Mouse (Mus musculus) heart, postnatal 25 days (tissue): Measurements from ENCODE around the gene Rad51. TPM values are rescaled to one million over a fixed set of nuclear protein-coding genes. Genes with fewer than 3 reads are reported as not detected.

Source experiments
- DNase-seq: peaks from one replicate; pipeline ENCODE4 v3.0.0; 2022; ENCODE audit warnings: low spot score
- intact Hi-C: fragments of 180-260 bp; cut with DNase I; formaldehyde crosslinking; loops from one replicate; pipeline ENCODE4 v1.15.1; 2025
- total RNA-seq, 2 experiments: library from RNA; stranded (reverse); gene quantifications; 2 replicates each; pipeline ENCODE4 v1.2.3; 2021

The Rad51 gene
- total RNA-seq, 2 experiments from 2014 or later: 1.0 to 1.3 TPM

DNA sequence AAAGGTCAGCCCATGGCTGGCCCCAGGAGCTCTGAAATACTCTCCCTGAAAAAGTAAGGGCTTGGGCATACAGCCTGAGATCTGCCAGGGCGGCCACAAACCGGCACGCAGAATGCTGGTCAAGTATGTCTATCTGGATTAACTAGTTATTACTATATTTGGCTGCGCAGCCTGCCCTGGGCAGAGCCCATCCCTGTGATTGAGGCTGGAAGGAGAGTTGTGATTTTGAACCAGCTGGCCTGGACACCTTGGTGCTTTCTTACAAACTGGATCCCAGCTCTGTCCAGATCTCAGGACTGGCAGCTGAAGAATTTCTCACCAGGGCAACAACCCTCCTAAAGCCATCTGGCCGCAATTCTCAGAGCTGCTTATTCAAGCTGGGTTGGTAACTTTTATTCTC, 81.5 kb downstream of the Rad51 start:
- no peak for DNase-seq
- intact Hi-C loops: no loop called here

DNA sequence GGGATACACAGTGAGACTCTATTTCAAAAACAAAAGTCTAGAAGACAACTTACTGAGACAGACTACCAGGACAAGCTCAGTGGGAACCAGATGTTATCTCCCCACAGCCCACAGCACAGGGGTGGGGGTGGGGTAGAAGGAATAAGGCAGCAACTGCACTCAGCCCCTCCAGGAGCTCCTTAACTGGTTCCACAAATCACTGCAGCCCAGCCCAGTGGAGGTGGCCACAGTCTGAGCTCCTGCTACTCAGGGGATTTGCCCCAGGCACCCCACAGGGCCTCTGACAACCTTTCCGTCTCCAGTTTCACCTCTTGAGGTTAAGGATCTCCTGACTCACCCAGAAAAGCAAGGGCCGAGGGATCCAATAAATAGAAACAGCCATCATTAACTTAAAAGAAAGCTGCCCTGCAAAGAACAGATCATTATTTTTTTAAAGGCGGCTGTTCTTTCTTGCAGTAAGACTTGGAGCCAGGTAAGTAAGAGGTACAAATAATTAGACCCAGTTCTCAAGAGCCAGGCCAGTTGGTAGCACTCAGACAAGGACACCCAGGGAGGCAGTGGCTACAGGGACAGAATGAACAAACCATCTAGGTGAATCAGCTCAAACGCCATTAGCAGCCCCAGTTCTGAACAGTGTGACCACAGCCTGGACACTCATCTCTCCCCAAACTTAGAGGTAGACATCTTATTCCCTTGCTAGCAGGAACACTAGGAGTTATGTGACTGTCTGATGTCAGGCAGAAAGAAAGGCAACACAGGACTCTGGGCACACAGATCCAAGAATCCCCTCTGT, 83.9 kb downstream of the Rad51 start:
- intact Hi-C loops: no loop called here
- DNase-seq: no peak

Other genes starting within 250 kb of the Rad51 start
- gene Bahd1, start 212.4 kb upstream of the Rad51 start, total RNA-seq: 10 to 100 TPM; 14.7 to 18.2 TPM
- 1 to 10 TPM; 9.3 to 9.8 TPM for gene Chst14, start 186.3 kb upstream of the Rad51 start, total RNA-seq
- gene Ccdc32, start 83.4 kb upstream of the Rad51 start, total RNA-seq: 10 to 100 TPM; 10.0 to 13.0 TPM
- 1 to 10 TPM; 4.2 to 4.8 TPM for gene Rpusd2, start 78.0 kb upstream of the Rad51 start, total RNA-seq
- under 1 TPM; 0.34 to 0.75 TPM for gene Knl1, start 65.7 kb upstream of the Rad51 start, total RNA-seq
- 10 to 100 TPM; 18.7 to 20.2 TPM for gene Rmdn3, start 44.2 kb downstream of the Rad51 start, total RNA-seq
- gene Gchfr, start 55.0 kb downstream of the Rad51 start, total RNA-seq: 1 to 10 TPM; 4.4 to 6.0 TPM
- gene Gm14137, start 61.7 kb downstream of the Rad51 start, total RNA-seq: under 1 TPM in 1 of 2 experiments, not detected in 1; 0.08 TPM
- gene Zfyve19, start 95.8 kb downstream of the Rad51 start, total RNA-seq: 10 to 100 TPM; 11.8 to 13.8 TPM
- gene Dnajc17, start 96.0 kb downstream of the Rad51 start, total RNA-seq: 1 to 10 TPM; 8.2 to 8.3 TPM
- gene Ppp1r14d, start 117.1 kb downstream of the Rad51 start, total RNA-seq: not detected
- not detected for gene Spint1, start 124.6 kb downstream of the Rad51 start, total RNA-seq
- gene Rhov, start 158.5 kb downstream of the Rad51 start, total RNA-seq: not detected
- 10 to 100 TPM; 11.9 to 13.0 TPM for gene Vps18, start 175.9 kb downstream of the Rad51 start, total RNA-seq
- gene Dll4, start 213.0 kb downstream of the Rad51 start, total RNA-seq: 10 to 100 TPM; 16.7 to 22.5 TPM
- gene Chac1, start 238.4 kb downstream of the Rad51 start, total RNA-seq: 1 to 10 TPM; 7.2 to 9.3 TPM